Mouse (Mus musculus): ENCODE results near the gene Hist1h4j.

- no peak for TF ChIP-seq POLR2A (IDR thresholded peaks at IDR 0.05; ENCODE audit: low read depth, low read length)
- no peak for TF ChIP-seq CTCF (conservative IDR thresholded peaks at IDR 0.05; ENCODE audit: insufficient read depth, insufficient read length, low read depth, low read length)
These were observed 28.2 kb upstream of the Hist1h4j start for GRCm38 (mm10) chr13:21706669-21707068.

Data from kidney, adult 2 months (tissue).